Mouse (Mus musculus) neural tube, embryonic 13.5 days (tissue): ENCODE measurements around the gene Lrig1. TPM values are rescaled to one million over a fixed set of nuclear protein-coding genes. Genes with fewer than 3 reads are reported as not detected.
A peak's percentile ranks its signal among the peaks of the same experiment; 100 is the strongest.

Experiments
- ATAC-seq: fragments of 200-750 bp; cut with Nextera tagmentation; 2 replicates; pipeline ENCODE4 v1.8.0; 2017; ENCODE audit warnings: low read depth, mild to moderate bottlenecking, moderate TSS enrichment, moderate library complexity
- H3K27ac ChIP-seq: fragments of 300-500 bp; sonication (generic); replicated peaks from 2 replicates; pipeline ENCODE4 v1.5.1; 2015; ENCODE audit warnings: moderate library complexity, mild to moderate bottlenecking, inconsistent platforms
- H3K27me3 ChIP-seq: fragments of 300-500 bp; sonication (generic); 2 replicates; pipeline ENCODE4 v1.6.1; 2015; ENCODE audit warnings: mild to moderate bottlenecking, inconsistent platforms
- H3K36me3 ChIP-seq: fragments of 300-500 bp; sonication (generic); 2 replicates; pipeline ENCODE4 v1.6.1; 2015; ENCODE audit warnings: mild to moderate bottlenecking, inconsistent platforms
- H3K4me1 ChIP-seq: fragments of 300-500 bp; sonication (generic); replicated peaks from 2 replicates; pipeline ENCODE4 v1.6.1; 2015; ENCODE audit warnings: inconsistent platforms
- H3K4me2 ChIP-seq: fragments of 300-500 bp; sonication (generic); 2 replicates; pipeline ENCODE4 v1.6.1; 2015; ENCODE audit warnings: inconsistent platforms, mild to moderate bottlenecking, moderate library complexity
- H3K4me3 ChIP-seq: fragments of 300-500 bp; sonication (generic); 2 replicates; pipeline ENCODE4 v1.5.1; 2015; ENCODE audit warnings: mild to moderate bottlenecking, inconsistent platforms
- H3K9ac ChIP-seq: fragments of 300-500 bp; sonication (generic); 2 replicates; pipeline ENCODE4 v1.6.1; 2015; ENCODE audit warnings: moderate library complexity, mild to moderate bottlenecking, inconsistent platforms
- H3K9me3 ChIP-seq: fragments of 300-500 bp; sonication (generic); 2 replicates; pipeline ENCODE4 v1.6.1; 2016; ENCODE audit warnings: inconsistent platforms
- WGBS: fragments of 180-500 bp; shearing (Covaris S2); methylation state at CpG from one replicate; pipeline ENCODE4 v1.1.7; 2015; 5-methylcytosine and 5-hydroxymethylcytosine counted together
- polyA plus RNA-seq: library from polyadenylated mRNA; unstranded; fragments of >200 nt; fragmentation: Nextera tagmentation; extraction: Ambion mirVana; gene quantifications from 2 replicates; pipeline ENCODE4 v1.2.1, GENCODE M21; 2015

Lrig1 gene
- polyA plus RNA-seq, 1 experiment from 2014 or later, result 12.9 TPM

DNA sequence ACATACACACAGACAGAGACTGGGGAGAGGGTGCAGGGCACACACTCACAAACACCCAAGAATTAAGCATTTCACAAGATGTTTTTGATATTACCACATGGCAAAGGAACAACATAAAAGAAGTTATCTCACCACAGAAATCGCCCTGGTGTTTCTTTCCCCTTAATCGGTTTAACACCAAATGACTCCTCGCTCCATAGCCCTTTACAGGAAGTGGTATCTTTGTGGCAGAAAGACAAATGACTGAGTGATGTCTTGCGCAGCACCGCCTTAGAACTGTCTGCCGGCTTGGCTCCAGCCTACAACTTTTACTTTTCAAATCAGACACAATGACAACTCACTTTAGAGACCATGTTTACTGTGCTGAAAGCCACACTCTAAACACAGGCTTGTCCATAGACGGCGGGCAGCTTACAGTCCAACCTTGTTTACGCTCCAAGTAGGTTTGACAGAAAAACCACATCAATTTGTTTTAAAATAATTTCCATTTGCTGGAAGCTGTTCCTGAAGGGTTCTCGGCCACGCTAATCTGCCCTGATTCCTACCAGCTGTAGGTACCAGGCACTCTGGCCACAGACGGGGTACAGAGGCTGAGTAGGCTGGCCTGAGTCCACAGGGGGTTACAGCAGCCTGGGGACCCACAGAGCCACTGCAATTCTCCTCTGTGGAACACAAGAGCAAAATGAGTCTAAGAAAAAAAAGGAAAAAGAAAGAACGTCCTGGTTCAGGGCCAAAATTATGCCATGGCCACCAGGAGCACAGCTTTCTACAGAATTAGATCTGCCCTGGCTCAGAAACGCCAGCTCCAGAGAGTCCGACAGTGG is 18.3 kb downstream of the Lrig1 start:
- peak overlapping the region; percentile 30 for H3K4me2 ChIP-seq
- WGBS, result 30% methylated on average over 15 of the region's 15 CpGs

DNA sequence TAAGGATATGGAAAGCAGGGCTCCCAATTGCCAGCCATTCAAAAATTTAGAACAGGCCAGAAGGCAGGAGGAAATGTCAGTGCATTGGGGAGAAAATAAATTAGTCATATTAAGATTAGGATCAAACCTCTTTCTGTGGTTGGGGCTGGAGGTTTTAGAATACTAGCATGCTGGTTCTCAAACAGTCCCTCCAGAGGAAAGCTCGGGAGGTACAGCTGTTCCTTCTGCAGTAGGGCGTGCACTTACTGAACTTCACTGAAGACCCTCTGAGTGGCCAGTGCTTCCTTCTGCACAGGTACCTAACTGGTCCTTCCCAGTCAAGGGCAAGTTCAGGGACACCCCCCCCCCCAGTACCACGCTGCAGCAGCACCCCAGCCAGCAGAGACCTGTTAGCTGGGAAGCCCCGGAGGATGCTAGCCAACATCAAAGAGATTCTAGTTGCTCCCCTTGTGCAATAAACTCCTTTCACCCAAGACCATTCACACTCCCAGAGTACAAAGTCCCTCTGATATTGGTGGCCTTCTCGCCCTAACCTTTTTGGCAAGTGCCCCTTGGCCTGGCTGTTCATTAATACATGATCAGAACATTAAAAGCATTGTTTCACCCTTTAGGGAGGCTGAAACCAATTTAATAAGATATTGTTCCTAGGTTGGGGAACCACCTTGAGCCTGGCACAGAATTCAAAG is 19.1 kb downstream of the Lrig1 start:
- Histone ChIP-seq H3K4me2 (0 out of 2 replicates have a peak overlapping the region, but pooled peaks have one; percentile 30), H3K36me3 (no peaks in the 10 kb centered on the region), H3K27ac (no peak overlapping the region), H3K9me3 (no peaks in the 10 kb centered on the region), H3K27me3 (peaks cover 3% of the 10 kb centered on the region; the same call in 1 of the 2 replicates), H3K4me3 (no peak overlapping the region), H3K4me1 (peaks cover 80% of the 10 kb centered on the region), H3K9ac (peak overlapping the region; percentile 5; the same call in 1 of the 2 replicates)
- ATAC-seq, result no peak
- WGBS, result 37% methylated on average over 5 of the region's 5 CpGs

More for the DNA sequence above, 18.3 kb downstream of the Lrig1 start:
- peak overlapping the region; percentile 61 for H3K27ac ChIP-seq
- H3K4me1 ChIP-seq, result peaks cover 72% of the 10 kb centered on the region
- no peak overlapping the region for H3K4me3 ChIP-seq
- ATAC-seq, result no peak
- peaks cover 3% of the 10 kb centered on the region; the same call in 1 of the 2 replicates for H3K27me3 ChIP-seq
- no peaks in the 10 kb centered on the region for H3K36me3 ChIP-seq
- no peaks in the 10 kb centered on the region for H3K9me3 ChIP-seq
- H3K9ac ChIP-seq, result peak overlapping the region; percentile 5; the same call in 1 of the 2 replicates

- peaks cover 3% of the 10 kb centered on the region; the same call in 1 of the 2 replicates for H3K27me3 ChIP-seq
- no peaks in the 10 kb centered on the region for H3K36me3 ChIP-seq
- H3K4me3 ChIP-seq, result no peak overlapping the region
- H3K9ac ChIP-seq, result no peak overlapping the region
- no peak overlapping the region for H3K27ac ChIP-seq
- ATAC-seq, result no peak
- no peaks in the 10 kb centered on the region for H3K9me3 ChIP-seq
- 95% methylated on average over 1 of the region's 1 CpGs for WGBS
- H3K4me1 ChIP-seq, result peaks cover 80% of the 10 kb centered on the region
- H3K4me2 ChIP-seq, result no peak overlapping the region
These were observed 20.7 kb downstream of the Lrig1 start for GRCm38 (mm10) chr6:94679249-94679648.

GRCm38 (mm10) chr6:94678377-94679164 is 21.4 kb downstream of the Lrig1 start:
- Histone ChIP-seq H3K27me3 (peaks cover 3% of the 10 kb centered on the region; the same call in 1 of the 2 replicates), H3K36me3 (no peaks in the 10 kb centered on the region), H3K27ac (peak overlapping the region; percentile 33; the same call in 1 of the 2 replicates), H3K9ac (no peak overlapping the region), H3K4me3 (no peak overlapping the region), H3K9me3 (no peaks in the 10 kb centered on the region), H3K4me1 (peaks cover 80% of the 10 kb centered on the region), H3K4me2 (0 out of 2 replicates have a peak overlapping the region, but pooled peaks have one; percentile 3)
- 29% methylated on average over 6 of the region's 6 CpGs for WGBS
- no peak for ATAC-seq

- peaks cover 3% of the 10 kb centered on the region; the same call in 1 of the 2 replicates for H3K27me3 ChIP-seq
- 0 out of 2 replicates have a peak overlapping the region, but pooled peaks have one; percentile 9 for H3K27ac ChIP-seq
- H3K4me1 ChIP-seq, result peaks cover 77% of the 10 kb centered on the region
- H3K4me3 ChIP-seq, result no peak overlapping the region
- no peak overlapping the region for H3K4me2 ChIP-seq
- WGBS, result 44% methylated on average over 3 of the region's 3 CpGs
- H3K9me3 ChIP-seq, result no peaks in the 10 kb centered on the region
- ATAC-seq, result no peak
- 0 out of 2 replicates have a peak overlapping the region, but pooled peaks have one; percentile 17 for H3K9ac ChIP-seq
- no peaks in the 10 kb centered on the region for H3K36me3 ChIP-seq
These were observed 22.5 kb downstream of the Lrig1 start for GRCm38 (mm10) chr6:94677448-94677847.

DNA sequence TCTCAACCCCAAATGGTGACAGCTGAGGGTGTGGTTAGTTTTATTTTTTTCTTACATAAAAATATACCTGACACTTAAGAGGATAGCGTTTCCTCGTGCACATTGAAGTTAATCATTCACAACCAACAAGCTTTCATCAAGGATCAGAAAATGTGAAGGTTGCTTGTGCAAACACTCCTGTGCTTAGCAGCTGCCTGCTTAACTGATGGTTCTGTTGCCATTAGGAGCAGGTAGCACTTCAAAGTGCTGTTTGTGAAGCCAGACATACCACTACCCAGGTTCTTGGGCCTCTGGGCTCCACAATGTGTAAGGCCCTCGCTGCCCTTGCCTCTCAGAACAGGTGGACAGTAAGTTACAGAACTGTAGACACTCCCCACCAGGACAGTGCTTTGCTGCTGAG is 23.1 kb downstream of the Lrig1 start:
- Histone ChIP-seq H3K9ac (0 out of 2 replicates have a peak overlapping the region, but pooled peaks have one; percentile 17), H3K4me3 (no peak overlapping the region), H3K4me2 (no peak overlapping the region), H3K27me3 (peaks cover 3% of the 10 kb centered on the region; the same call in 1 of the 2 replicates), H3K4me1 (peaks cover 72% of the 10 kb centered on the region), H3K36me3 (no peaks in the 10 kb centered on the region), H3K9me3 (no peaks in the 10 kb centered on the region), H3K27ac (no peak overlapping the region)
- ATAC-seq, result no peak
- WGBS, result 66% methylated on average over 3 of the region's 3 CpGs

DNA sequence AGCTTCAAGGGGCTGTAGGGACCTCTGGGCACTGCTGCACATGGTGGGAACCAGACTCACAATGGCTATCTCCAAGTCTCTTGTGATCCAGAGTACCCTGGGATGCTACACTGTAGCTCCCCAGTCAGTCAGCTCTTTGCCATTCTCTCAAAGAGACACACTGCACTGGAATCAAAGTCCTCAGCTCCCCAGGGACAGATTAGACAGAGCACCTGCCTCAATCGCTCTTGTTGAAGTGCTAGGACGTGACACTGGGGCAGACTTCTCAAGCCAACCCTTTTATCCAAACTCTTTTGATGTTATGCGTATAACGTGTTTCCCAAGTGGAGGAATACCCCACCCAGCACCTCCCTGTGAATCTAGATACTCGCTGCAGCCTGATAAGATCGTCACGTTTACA is 23.7 kb downstream of the Lrig1 start:
- Histone ChIP-seq H3K36me3 (no peaks in the 10 kb centered on the region), H3K9me3 (no peaks in the 10 kb centered on the region), H3K27me3 (peaks cover 3% of the 10 kb centered on the region; the same call in 1 of the 2 replicates), H3K27ac (no peak overlapping the region), H3K9ac (no peak overlapping the region), H3K4me1 (peaks cover 71% of the 10 kb centered on the region), H3K4me3 (no peak overlapping the region), H3K4me2 (no peak overlapping the region)
- WGBS, result 59% methylated on average over 7 of the region's 7 CpGs
- ATAC-seq, result no peak

GRCm38 (mm10) chr6:94672426-94672825 is 27.5 kb downstream of the Lrig1 start:
- no peaks in the 10 kb centered on the region for H3K9me3 ChIP-seq
- H3K27me3 ChIP-seq, result peaks cover 3% of the 10 kb centered on the region
- no peak for ATAC-seq
- WGBS, result 88% methylated on average over 2 of the region's 2 CpGs
- no peak overlapping the region for H3K27ac ChIP-seq
- H3K36me3 ChIP-seq, result no peaks in the 10 kb centered on the region
- H3K4me3 ChIP-seq, result no peak overlapping the region
- H3K4me1 ChIP-seq, result peaks cover 76% of the 10 kb centered on the region
- H3K9ac ChIP-seq, result no peak overlapping the region
- H3K4me2 ChIP-seq, result no peak overlapping the region

GRCm38 (mm10) chr6:94669370-94669769 is 30.6 kb downstream of the Lrig1 start:
- Histone ChIP-seq H3K4me2 (no peak overlapping the region), H3K36me3 (no peaks in the 10 kb centered on the region), H3K9me3 (no peaks in the 10 kb centered on the region), H3K27ac (no peak overlapping the region), H3K4me1 (peaks cover 73% of the 10 kb centered on the region), H3K9ac (no peak overlapping the region), H3K27me3 (no peaks in the 10 kb centered on the region; the same call in 1 of the 2 replicates), H3K4me3 (no peak overlapping the region)
- 64% methylated on average over 6 of the region's 6 CpGs for WGBS
- no peak for ATAC-seq

GRCm38 (mm10) chr6:94668204-94668863 is 31.6 kb downstream of the Lrig1 start:
- no peak for ATAC-seq
- no peaks in the 10 kb centered on the region; the same call in 1 of the 2 replicates for H3K27me3 ChIP-seq
- H3K9ac ChIP-seq, result no peak overlapping the region
- no peak overlapping the region for H3K4me3 ChIP-seq
- 0 out of 2 replicates have a peak overlapping the region, but pooled peaks have one; percentile 23 for H3K27ac ChIP-seq
- H3K36me3 ChIP-seq, result no peaks in the 10 kb centered on the region
- no peaks in the 10 kb centered on the region for H3K9me3 ChIP-seq
- peaks cover 63% of the 10 kb centered on the region for H3K4me1 ChIP-seq
- 0 out of 2 replicates have a peak overlapping the region, but pooled peaks have one; percentile 13 for H3K4me2 ChIP-seq
- 44% methylated on average over 13 of the region's 13 CpGs for WGBS

DNA sequence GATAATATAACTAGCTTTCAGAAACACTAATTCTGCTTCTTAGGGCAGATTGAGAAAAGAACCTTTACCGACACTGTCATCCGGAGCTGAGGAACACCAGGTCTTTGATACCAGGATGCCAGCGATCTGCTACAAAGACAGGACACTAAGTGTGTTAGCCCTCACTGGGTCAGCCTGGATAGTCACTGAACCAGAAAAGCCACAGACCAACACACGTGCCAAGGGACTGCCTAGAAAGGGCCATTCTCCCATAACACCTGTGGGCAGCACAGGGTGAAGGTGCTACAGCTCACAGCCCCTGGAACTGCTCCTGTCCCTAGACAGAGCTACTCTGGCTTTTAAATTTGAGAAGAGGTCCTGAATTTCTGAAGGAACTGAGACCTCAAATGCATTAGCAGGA is 32.8 kb downstream of the Lrig1 start:
- 79% methylated on average over 4 of the region's 4 CpGs for WGBS
- Histone ChIP-seq H3K27me3 (no peaks in the 10 kb centered on the region; the same call in 1 of the 2 replicates), H3K9me3 (no peaks in the 10 kb centered on the region), H3K4me2 (no peak overlapping the region), H3K9ac (no peak overlapping the region), H3K27ac (no peak overlapping the region), H3K4me1 (peaks cover 62% of the 10 kb centered on the region), H3K4me3 (no peak overlapping the region), H3K36me3 (no peaks in the 10 kb centered on the region)
- ATAC-seq, result no peak
